Mouse (Mus musculus): Measurements from ENCODE around the gene Alk. TPM values are rescaled to one million over a fixed set of nuclear protein-coding genes. Genes with fewer than 3 reads are reported as not detected.
A peak's percentile ranks its signal among the peaks of the same experiment; 100 is the strongest.

The Alk gene
- total RNA-seq, 2 experiments from 2014 or later: 6.8 to 7.9 TPM

GRCm38 (mm10) chr17:71964610-71965009, 639.8 kb downstream of the Alk start:
- DNase-seq (ENCODE audit: low spot score in 2 of 2): no peak
- intact Hi-C loops (cut with DNase I): loop anchor here (2.0 to 10.0 kb wide), 4 partner anchors 278 to 820 kb away; partner anchors contain the start of gene Alk

DNA sequence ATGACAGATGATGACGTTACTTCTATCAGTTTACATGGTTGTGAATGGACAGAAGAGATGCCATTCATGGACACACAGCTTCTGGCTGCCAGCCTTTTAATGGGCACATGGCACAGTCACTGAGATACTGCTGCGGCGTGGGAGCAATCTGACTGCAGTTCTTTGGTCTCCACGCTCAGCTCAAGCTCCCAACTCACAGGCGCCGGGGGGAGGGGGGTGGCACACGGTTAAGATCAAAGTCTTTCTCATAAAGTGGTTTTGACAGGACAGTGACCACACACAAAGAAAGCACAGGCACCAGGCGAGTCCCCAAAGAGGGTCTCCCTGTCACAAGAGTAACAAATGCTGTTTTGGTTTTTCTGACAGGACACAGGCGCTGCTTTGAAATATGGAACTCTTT, 641.7 kb downstream of the Alk start:
- DNase-seq (ENCODE audit: low spot score in 2 of 2): peak; percentile 30 to 56
- intact Hi-C loops (cut with DNase I): loop anchor here (10.0 kb wide), 2 partner anchors 642 to 822 kb away; partner anchors contain the start of gene Alk

DNA sequence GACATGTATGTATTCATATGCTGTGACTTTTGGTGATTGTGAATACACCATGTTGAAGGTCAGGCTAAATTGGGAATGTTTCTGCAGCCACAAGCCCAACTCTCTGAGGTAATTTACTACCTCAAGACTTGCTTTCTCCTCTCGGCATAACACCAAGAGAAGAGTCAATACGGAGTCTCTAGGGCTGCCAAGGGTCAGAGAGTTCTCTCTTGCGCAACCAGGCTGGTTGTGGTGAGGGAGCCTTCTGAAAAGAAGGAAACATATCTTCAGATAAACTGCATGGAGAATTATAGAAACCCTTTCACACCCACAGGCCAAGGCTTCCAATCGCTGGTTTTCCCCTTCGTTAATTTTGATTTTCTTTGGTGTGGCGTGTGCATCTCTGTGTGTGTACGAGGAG, 649.4 kb downstream of the Alk start:
- intact Hi-C loops (cut with DNase I): no loop called here

DNA sequence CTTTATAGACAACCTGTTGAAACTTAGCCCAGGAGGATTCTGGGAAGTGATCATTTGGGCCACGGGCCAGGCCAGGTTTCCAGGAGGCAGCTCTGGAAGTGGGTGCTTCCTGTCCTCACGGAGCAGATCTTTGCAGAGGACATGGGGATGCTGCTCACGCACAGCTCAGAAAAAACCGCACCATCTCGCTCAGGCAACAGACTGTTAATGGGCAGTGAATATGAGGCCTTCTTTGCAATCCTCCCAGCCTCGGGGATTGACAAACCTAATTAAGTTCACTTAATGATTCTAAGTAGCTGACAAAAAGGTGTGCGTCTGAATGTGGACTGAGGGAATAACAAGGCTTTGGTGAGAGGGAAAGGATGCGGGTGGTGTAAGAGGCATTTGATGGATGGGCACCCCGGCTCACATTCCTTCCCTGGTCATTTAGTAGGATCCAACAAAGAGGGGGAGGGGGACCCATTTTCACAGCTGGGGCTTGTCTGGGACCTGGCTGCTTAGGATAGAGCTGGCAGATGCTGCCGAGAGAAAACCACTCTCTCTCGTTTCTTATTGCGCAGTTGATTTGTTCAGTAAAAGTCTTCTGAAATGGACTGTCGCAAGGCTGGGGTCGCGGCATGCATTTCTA, 650.1 kb downstream of the Alk start:
- no peak for DNase-seq (ENCODE audit: low spot score in 2 of 2)
- intact Hi-C loops (cut with DNase I): no loop called here

More for the DNA sequence above, 649.4 kb downstream of the Alk start:
- no peak for DNase-seq (ENCODE audit: low spot score in 2 of 2)

GRCm38 (mm10) chr17:71950968-71951367, 653.5 kb downstream of the Alk start:
- intact Hi-C loops (cut with DNase I): no loop called here
- no peak for DNase-seq (ENCODE audit: low spot score in 2 of 2)

- intact Hi-C loops (cut with DNase I): no loop called here
- DNase-seq (ENCODE audit: low spot score in 2 of 2): no peak
Observed at GRCm38 (mm10) chr17:71948687-71949086, 655.7 kb downstream of the Alk start.

GRCm38 (mm10) chr17:71947452-71947851, 657.0 kb downstream of the Alk start:
- intact Hi-C loops (cut with DNase I): no loop called here
- DNase-seq (ENCODE audit: low spot score in 2 of 2): no peak

DNA sequence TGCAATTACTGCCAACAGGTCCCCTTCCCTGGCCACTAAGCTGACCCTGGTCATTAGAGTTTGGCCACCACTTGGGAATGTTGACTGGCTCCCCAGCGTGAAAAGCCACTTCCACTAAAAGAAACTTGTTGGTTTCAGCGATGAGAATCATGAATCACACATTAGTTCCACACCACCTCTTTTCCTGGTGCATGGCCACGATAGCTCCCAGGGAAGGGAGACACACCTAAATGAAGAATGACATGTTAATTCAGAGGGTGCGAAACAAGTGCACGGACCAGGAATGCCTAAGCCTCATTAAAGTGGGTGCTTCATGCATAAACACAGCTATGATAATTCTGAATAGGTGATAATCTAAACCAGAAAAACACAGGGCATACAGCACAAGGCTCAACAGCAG, 660.4 kb downstream of the Alk start:
- intact Hi-C loops (cut with DNase I): no loop called here

DNA sequence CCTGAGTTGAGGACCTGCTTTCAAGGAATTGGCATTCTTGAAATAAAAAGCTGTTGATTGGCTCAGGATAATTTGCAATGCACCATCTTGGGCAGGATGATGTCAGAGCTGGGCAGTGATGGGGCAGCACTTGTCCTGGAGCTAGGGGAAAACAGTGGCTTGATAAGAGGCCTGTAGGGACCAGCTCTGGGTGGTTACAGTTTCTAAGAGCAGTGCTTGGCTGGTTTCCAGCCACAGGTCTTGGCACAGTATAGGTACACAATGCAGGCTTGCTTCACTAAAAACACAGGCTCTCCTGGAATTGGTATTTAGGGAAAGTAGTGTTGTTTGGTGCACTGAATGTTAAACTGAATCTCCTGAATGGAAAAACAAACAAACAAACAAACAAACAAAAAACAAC, 662.4 kb downstream of the Alk start:
- no peak for DNase-seq (ENCODE audit: low spot score in 2 of 2)
- intact Hi-C loops (cut with DNase I): no loop called here

More for the DNA sequence above, 660.4 kb downstream of the Alk start:
- DNase-seq (ENCODE audit: low spot score in 2 of 2): no peak

DNA sequence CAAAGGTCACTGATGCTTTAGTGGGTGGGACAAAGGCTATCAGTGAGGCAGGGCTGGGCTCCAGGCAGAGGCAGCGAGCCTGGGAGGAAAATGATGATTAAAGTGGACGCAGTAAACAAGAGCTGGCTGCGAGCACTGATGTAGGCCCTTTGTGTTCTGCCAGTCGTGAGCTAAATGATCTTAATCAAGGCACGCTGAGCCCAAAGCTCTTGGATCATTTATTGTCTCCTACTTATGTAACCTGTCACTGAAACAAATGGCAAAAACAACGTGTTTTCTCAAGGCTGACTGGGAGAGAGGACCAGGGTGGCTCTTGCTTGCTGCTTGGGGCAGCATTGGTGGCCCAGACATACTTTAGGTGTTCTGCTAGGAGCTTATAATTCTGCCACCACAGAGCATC, 663.0 kb downstream of the Alk start:
- intact Hi-C loops (cut with DNase I): no loop called here
- DNase-seq (ENCODE audit: low spot score in 2 of 2): no peak

DNA sequence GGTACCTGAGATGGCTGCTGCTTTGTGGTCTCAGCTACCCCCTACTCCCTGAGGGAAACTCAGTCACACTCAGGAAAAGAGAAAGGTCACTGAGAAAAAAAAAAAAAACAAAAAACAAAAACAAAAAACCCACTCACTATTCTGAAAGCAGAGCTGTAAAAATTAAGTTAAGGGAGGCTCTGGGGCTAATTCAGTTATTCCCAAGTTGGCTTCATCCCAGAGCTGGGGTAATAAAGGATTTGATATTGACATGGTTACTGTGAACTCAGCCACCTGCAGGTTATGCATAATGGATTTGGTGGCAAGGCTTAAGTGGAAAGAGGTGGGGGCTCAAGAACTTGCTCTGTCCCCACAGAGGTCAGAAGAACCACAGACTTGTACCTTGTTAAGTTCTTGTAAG, 667.7 kb downstream of the Alk start:
- intact Hi-C loops (cut with DNase I): no loop called here
- no peak for DNase-seq (ENCODE audit: low spot score in 2 of 2)

DNA sequence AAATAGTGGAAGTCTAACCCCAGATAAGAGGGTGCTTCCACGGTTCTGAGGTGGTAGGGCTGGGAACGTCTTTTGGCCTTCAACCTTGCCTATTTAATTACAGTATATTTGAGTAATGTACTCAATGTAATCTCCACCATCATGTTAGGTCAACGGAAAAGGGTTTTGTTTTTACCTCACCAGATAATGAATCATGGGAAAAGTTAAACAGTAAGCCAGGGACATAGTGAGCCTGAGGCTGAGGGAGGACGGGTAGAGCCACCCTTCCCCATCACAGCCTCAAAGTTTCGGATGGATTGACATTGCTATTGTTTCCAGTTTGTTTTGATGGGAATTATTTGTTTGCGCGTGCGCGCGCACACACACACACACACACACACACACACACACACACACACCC, 668.6 kb downstream of the Alk start:
- no peak for DNase-seq (ENCODE audit: low spot score in 2 of 2)
- intact Hi-C loops (cut with DNase I): no loop called here

- no peak for DNase-seq (ENCODE audit: low spot score in 2 of 2)
- intact Hi-C loops (cut with DNase I): no loop called here
Observed at GRCm38 (mm10) chr17:71935336-71935735, 669.1 kb downstream of the Alk start.

DNA sequence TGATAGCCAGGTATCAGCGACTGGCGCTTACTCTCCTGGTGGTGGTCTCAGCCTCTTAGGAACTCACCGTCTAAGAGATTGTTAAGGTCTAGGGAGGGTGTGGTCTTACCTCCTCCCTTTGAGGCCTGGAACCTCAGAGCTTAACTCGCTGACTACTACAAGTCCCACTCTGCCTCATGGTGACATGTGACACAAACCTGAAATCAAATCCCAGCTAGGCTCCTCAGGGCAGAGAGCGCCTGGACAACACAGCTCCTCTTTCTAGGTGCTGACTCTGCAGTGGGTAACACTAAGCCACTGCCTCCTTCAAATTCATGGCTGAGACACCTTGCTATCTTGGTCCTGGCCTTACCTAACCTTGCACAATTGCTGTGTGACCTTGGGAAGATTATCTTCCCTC, 689.5 kb downstream of the Alk start:
- DNase-seq (ENCODE audit: low spot score in 2 of 2): no peak
- intact Hi-C loops (cut with DNase I): no loop called here

- peak; percentile 11 to 46 for DNase-seq (ENCODE audit: low spot score in 2 of 2)
- intact Hi-C loops (cut with DNase I): no loop called here
Observed at GRCm38 (mm10) chr17:71914541-71914940, 689.9 kb downstream of the Alk start.

DNA sequence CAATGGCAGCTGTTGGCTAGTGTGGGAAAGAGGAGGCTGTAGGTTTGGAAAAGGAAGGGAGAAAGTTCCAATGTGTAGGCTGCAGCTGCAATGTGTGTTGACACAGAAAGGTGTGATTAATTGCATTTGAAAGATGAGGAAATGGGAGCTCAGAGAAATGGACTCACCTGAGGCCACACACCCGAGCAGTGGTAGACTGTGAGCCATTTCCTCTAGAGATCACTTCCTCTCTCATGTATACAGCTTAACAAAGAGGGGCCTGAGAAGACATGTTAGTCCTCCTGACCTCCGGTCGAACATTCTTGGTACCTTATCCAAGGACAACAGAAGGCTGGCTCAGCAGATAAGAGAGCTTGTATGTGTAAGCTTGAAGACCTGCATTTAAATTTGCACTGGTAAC, 691.2 kb downstream of the Alk start:
- DNase-seq (ENCODE audit: low spot score in 2 of 2): no peak
- intact Hi-C loops (cut with DNase I): no loop called here

- DNase-seq (ENCODE audit: low spot score in 2 of 2): no peak
Observed at GRCm38 (mm10) chr17:71909107-71909506, 695.3 kb downstream of the Alk start.

DNA sequence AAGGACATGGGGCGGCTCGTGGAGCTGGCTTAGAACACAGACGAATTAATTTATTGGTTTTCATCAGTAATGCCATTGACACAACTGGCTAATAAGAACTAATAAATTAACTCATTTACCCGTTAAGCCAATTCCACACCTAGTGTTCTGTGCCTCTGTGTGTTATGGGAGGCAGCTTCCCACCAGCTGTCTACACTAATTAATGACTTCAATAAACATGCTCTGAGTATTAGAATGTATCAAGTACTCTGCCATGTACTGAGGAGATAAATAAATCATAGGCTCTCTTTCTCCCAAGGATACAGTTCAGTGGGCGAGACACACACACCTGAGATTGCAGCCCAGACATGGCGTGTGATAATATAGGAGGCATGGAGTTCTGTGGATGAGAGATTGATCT, 723.1 kb downstream of the Alk start:
- no peak for DNase-seq (ENCODE audit: low spot score in 2 of 2)
- intact Hi-C loops (cut with DNase I): no loop called here

More at GRCm38 (mm10) chr17:71909107-71909506, 695.3 kb downstream of the Alk start:
- intact Hi-C loops (cut with DNase I): no loop called here

DNA sequence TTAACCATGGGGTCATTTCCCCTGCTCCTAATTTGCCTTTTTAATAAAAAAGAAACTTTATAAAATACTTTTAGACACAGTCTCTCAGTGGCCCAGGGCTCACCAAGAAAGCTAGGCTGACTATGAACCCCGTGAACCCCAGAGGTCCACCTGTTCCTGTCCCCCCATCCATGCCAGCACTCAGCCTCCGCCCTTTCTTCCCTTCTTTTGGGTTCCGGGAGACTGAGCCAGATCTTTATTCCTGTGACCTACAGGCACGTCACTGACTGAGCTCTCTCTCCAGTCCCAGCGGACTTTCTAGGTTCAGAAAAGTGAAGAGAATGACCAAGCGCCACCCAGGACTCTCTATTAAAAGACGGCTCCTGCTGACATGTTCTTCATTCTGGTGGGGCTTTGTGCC, 728.9 kb downstream of the Alk start:
- DNase-seq (ENCODE audit: low spot score in 2 of 2): no peak
- intact Hi-C loops (cut with DNase I): loop anchor here (2.0 kb wide), 1 partner anchor 213 kb away; no protein-coding TSS in a partner anchor

DNA sequence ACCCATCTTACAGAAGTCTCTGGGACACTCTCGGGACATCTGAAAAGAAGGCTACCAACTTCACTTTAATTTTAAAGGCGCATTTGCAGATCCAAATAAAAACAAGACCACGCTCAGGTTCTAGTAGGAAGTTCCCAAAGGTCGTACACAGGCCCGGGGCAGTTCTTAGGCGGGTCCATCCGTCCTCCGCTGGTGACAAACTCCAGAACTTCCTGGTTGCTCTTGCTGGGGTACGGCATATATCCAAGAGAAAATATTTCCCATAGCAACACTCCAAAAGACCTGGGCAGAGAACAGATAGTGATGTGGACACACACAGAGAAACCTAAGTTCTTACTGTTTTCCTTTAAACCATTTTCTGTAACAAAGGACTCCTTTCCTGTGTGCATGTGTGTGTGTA, 729.6 kb downstream of the Alk start:
- intact Hi-C loops (cut with DNase I): loop anchor here (2.0 kb wide), 1 partner anchor 212 kb away; no protein-coding TSS in a partner anchor
- DNase-seq (ENCODE audit: low spot score in 2 of 2): no peak

DNA sequence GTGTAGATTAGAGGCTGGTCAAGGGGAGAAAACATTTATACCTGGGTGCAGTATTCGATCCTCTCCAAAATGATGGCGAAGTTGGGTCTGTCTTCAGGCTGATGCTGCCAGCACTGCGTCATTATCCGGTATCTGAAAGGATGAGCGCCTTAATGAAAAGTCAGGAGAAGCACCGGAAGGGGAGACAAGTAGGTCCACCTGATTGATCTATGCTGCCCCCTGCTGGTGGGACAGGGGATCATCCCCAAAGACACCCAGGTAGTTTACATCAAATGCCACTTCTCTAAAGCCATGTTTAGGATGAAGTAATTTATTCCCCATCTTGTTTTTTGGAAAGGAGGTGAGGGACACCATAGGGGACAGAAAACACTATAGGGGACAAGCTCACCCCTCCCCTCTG, 730.4 kb downstream of the Alk start:
- peak; percentile 30 to 44 for DNase-seq (ENCODE audit: low spot score in 2 of 2)
- intact Hi-C loops (cut with DNase I): loop anchor here (2.0 kb wide), 1 partner anchor 211 kb away; no protein-coding TSS in a partner anchor

- peak; percentile 14 to 20 for DNase-seq (ENCODE audit: low spot score in 2 of 2)
- intact Hi-C loops (cut with DNase I): no loop called here
Observed at GRCm38 (mm10) chr17:71872976-71873375, 731.5 kb downstream of the Alk start.
